In genomic region chr9:44966815-44967242, GRCm38 (mm10) we compare ENCODE assay signal across 8 mouse cellular contexts. TPM values are rescaled to one million over a fixed set of nuclear protein-coding genes. Genes with fewer than 3 reads are reported as not detected.
DNase-seq lines count a peak whose midpoint lies in the region; ATAC-seq and TF ChIP-seq lines count a peak whose summit lies in the region.

No protein-coding gene starts in this region.

- H3K4me2 ChIP-seq in hindbrain, embryonic 11.5 days (replicated peaks; ENCODE audit: low read depth, low read length), result no peak overlapping the region
- H3K4me2 ChIP-seq in hindbrain, embryonic 16.5 days (ENCODE audit: low read length), result no peak overlapping the region
- no peak overlapping the region for H3K4me2 ChIP-seq in intestine, embryonic 16.5 days (ENCODE audit: low read depth, low read length)
- H3K4me2 ChIP-seq in stomach, postnatal 0 days (replicated peaks; ENCODE audit: low read depth), result no peak overlapping the region

- TF ChIP-seq EP300 in stomach, postnatal 0 days (optimal IDR thresholded peaks at IDR 0.05), result no peak

- TF ChIP-seq CTCF in brain, embryonic 14.5 days (IDR thresholded peaks at IDR 0.05; ENCODE audit: borderline replicate concordance, extremely low read depth, insufficient read depth, insufficient read length), result peak; percentile 71; the same call in 1 of the 2 replicates
- peak; percentile 90 for TF ChIP-seq CTCF in stomach, postnatal 0 days (IDR thresholded peaks at IDR 0.05; ENCODE audit: low read depth)

- no peak overlapping the region for H3K4me3 ChIP-seq in hindbrain, embryonic 11.5 days (ENCODE audit: low read depth, low read length)
- H3K4me3 ChIP-seq in hindbrain, embryonic 16.5 days (ENCODE audit: low read length), result no peak overlapping the region
- H3K4me3 ChIP-seq in intestine, embryonic 16.5 days (ENCODE audit: low read length), result no peak overlapping the region
- no peak overlapping the region for H3K4me3 ChIP-seq in stomach, postnatal 0 days (ENCODE audit: low read depth, low read length)

- H3K27me3 ChIP-seq in hindbrain, embryonic 11.5 days (ENCODE audit: control insufficient read depth, insufficient read depth, low read length), result no peaks in the 10 kb centered on the region
- H3K27me3 ChIP-seq in hindbrain, embryonic 16.5 days (replicated peaks; ENCODE audit: control insufficient read depth, insufficient read depth, low read length), result peaks cover 5% of the 10 kb centered on the region
- H3K27me3 ChIP-seq in intestine, embryonic 16.5 days (replicated peaks; ENCODE audit: control insufficient read depth, insufficient read depth, low read length), result no peaks in the 10 kb centered on the region
- H3K27me3 ChIP-seq in stomach, postnatal 0 days (ENCODE audit: control insufficient read depth, insufficient read depth, low read length), result no peaks in the 10 kb centered on the region

- no peak for ATAC-seq in hindbrain, embryonic 11.5 days (ENCODE audit: low FRiP score)
- ATAC-seq in hindbrain, embryonic 16.5 days, result no peak
- peak; percentile 43; the same call in 1 of the 2 replicates for ATAC-seq in intestine, embryonic 16.5 days
- peak; percentile 70 for ATAC-seq in stomach, postnatal 0 days (ENCODE audit: low FRiP score, low TSS enrichment)

- 28% methylated on average over 3 of the region's 3 CpGs for WGBS in hindbrain, embryonic 11.5 days
- 28% methylated on average over 3 of the region's 3 CpGs for WGBS in hindbrain, embryonic 16.5 days
- 28% methylated on average over 3 of the region's 3 CpGs for WGBS in intestine, embryonic 16.5 days
- WGBS in stomach, postnatal 0 days, result 25% methylated on average over 3 of the region's 3 CpGs

- H3K27ac ChIP-seq in hindbrain, embryonic 11.5 days (ENCODE audit: low read depth, low read length), result no peak overlapping the region
- no peak overlapping the region for H3K27ac ChIP-seq in hindbrain, embryonic 16.5 days (ENCODE audit: low read depth, low read length)
- H3K27ac ChIP-seq in intestine, embryonic 16.5 days (ENCODE audit: low read length), result no peak overlapping the region
- no peak overlapping the region for H3K27ac ChIP-seq in stomach, postnatal 0 days (replicated peaks)

- intact Hi-C loops in left cerebral cortex, postnatal 25 days (cut with DNase I), result loop anchor here (5.0 kb wide), 1 partner anchor 180 kb away; no protein-coding TSS in a partner anchor

- no peak for TF ChIP-seq POLR2A in brain, embryonic 14.5 days (IDR thresholded peaks at IDR 0.05; ENCODE audit: borderline replicate concordance, extremely low read depth, insufficient read depth, insufficient read length, poor library complexity, severe bottlenecking)

- no peaks in the 10 kb centered on the region for H3K9me3 ChIP-seq in hindbrain, embryonic 11.5 days (ENCODE audit: control insufficient read depth, low read length)
- H3K9me3 ChIP-seq in hindbrain, embryonic 16.5 days (ENCODE audit: control insufficient read depth, low read length), result no peaks in the 10 kb centered on the region
- H3K9me3 ChIP-seq in intestine, embryonic 16.5 days (ENCODE audit: control insufficient read depth, low read length), result no peaks in the 10 kb centered on the region
- H3K9me3 ChIP-seq in stomach, postnatal 0 days (ENCODE audit: control insufficient read depth, low read length), result no peaks in the 10 kb centered on the region

- H3K4me1 ChIP-seq in hindbrain, embryonic 11.5 days (replicated peaks; ENCODE audit: control insufficient read depth, insufficient read depth, low read length), result no peaks in the 10 kb centered on the region; the same call in 1 of the 2 replicates
- peaks cover 13% of the 10 kb centered on the region for H3K4me1 ChIP-seq in hindbrain, embryonic 16.5 days (ENCODE audit: control insufficient read depth, insufficient read depth, low read depth, low read length)
- peaks cover 10% of the 10 kb centered on the region for H3K4me1 ChIP-seq in intestine, embryonic 16.5 days (ENCODE audit: control insufficient read depth, insufficient read depth, low read length)
- H3K4me1 ChIP-seq in stomach, postnatal 0 days (replicated peaks; ENCODE audit: control insufficient read depth, insufficient read depth), result no peaks in the 10 kb centered on the region; the same call in 1 of the 2 replicates

- peak; percentile 74 for DNase-seq in hindbrain, embryonic 11.5 days (ENCODE audit: low spot score)
- DNase-seq in brain, embryonic 14.5 days (ENCODE audit: low read depth), result peak; percentile 75
- DNase-seq in fibroblast of lung, adult 2 months (ENCODE audit: low read depth), result peak; percentile 84
- peak; percentile 24 to 61 for DNase-seq in left cerebral cortex, postnatal 25 days (ENCODE audit: low spot score in 2 of 2)
- DNase-seq in naive thymus-derived CD4-positive, alpha-beta T cell, adult 2 months (ENCODE audit: low read depth), result peak; percentile 92
- DNase-seq in stomach, postnatal 0 days (ENCODE audit: low spot score), result peak; percentile 86

- no peak overlapping the region for H3K9ac ChIP-seq in hindbrain, embryonic 11.5 days (ENCODE audit: low read depth, low read length)
- no peak overlapping the region for H3K9ac ChIP-seq in hindbrain, embryonic 16.5 days (ENCODE audit: low read depth, low read length)
- no peak overlapping the region for H3K9ac ChIP-seq in intestine, embryonic 16.5 days (ENCODE audit: low read depth, low read length)
- no peak overlapping the region for H3K9ac ChIP-seq in stomach, postnatal 0 days (ENCODE audit: low read length)

- H3K36me3 ChIP-seq in hindbrain, embryonic 11.5 days (ENCODE audit: control insufficient read depth, insufficient read depth, low read length), result no peaks in the 10 kb centered on the region
- no peaks in the 10 kb centered on the region for H3K36me3 ChIP-seq in hindbrain, embryonic 16.5 days (ENCODE audit: control insufficient read depth, insufficient read depth, low read length)
- H3K36me3 ChIP-seq in intestine, embryonic 16.5 days (ENCODE audit: control insufficient read depth, insufficient read depth, low read length), result no peaks in the 10 kb centered on the region
- H3K36me3 ChIP-seq in stomach, postnatal 0 days (ENCODE audit: control insufficient read depth, insufficient read depth, low read length), result peaks cover under 1% of the 10 kb centered on the region; the same call in 1 of the 2 replicates

RNA-seq across cellular contexts. Expression of gene Ube4a, which starts 1.4 kb away (rescaled TPM):
- polyA plus RNA-seq in hindbrain, embryonic 11.5 days (2014; fragmentation: Nextera tagmentation; extraction: Ambion mirVana), result 36.4 and 47.3 TPM in 2 replicates
- 31.8 and 35.0 TPM in 2 replicates for polyA plus RNA-seq in hindbrain, embryonic 16.5 days (2015; fragmentation: Nextera tagmentation; extraction: Ambion mirVana)
- 24.0 and 42.3 TPM in 2 replicates for polyA plus RNA-seq in brain, embryonic 14.5 days (2012; rRNA removed)
- polyA plus RNA-seq in intestine, embryonic 16.5 days (2015; fragmentation: Nextera tagmentation; extraction: Ambion mirVana), result 23.0 and 23.9 TPM in 2 replicates
- total RNA-seq in left cerebral cortex, postnatal 25 days (2021), result 10 to 100 TPM; 73.0 to 75.4 TPM
- polyA plus RNA-seq in stomach, postnatal 0 days (2015; fragmentation: Nextera tagmentation; extraction: Ambion mirVana), result 11.7 and 14.3 TPM in 2 replicates

RNA-seq across cellular contexts. Expression of gene Cd3g, which starts 13.4 kb away (rescaled TPM):
- not detected in 2 replicates for polyA plus RNA-seq in hindbrain, embryonic 11.5 days (2014; fragmentation: Nextera tagmentation; extraction: Ambion mirVana)
- polyA plus RNA-seq in hindbrain, embryonic 16.5 days (2015; fragmentation: Nextera tagmentation; extraction: Ambion mirVana), result not detected in 2 replicates
- not detected in 2 replicates for polyA plus RNA-seq in brain, embryonic 14.5 days (2012; rRNA removed)
- polyA plus RNA-seq in intestine, embryonic 16.5 days (2015; fragmentation: Nextera tagmentation; extraction: Ambion mirVana), result 1.1 and 1.2 TPM in 2 replicates
- not detected for total RNA-seq in left cerebral cortex, postnatal 25 days (2021)
- 0.16 and 0.39 TPM in 2 replicates for polyA plus RNA-seq in stomach, postnatal 0 days (2015; fragmentation: Nextera tagmentation; extraction: Ambion mirVana)

RNA-seq across cellular contexts. Expression of gene Cd3d, which starts 14.8 kb away (rescaled TPM):
- not detected in 2 replicates for polyA plus RNA-seq in hindbrain, embryonic 11.5 days (2014; fragmentation: Nextera tagmentation; extraction: Ambion mirVana)
- not detected in 2 replicates for polyA plus RNA-seq in hindbrain, embryonic 16.5 days (2015; fragmentation: Nextera tagmentation; extraction: Ambion mirVana)
- polyA plus RNA-seq in brain, embryonic 14.5 days (2012; rRNA removed), result not detected in 2 replicates
- polyA plus RNA-seq in intestine, embryonic 16.5 days (2015; fragmentation: Nextera tagmentation; extraction: Ambion mirVana), result not detected in 2 replicates
- total RNA-seq in left cerebral cortex, postnatal 25 days (2021), result not detected
- polyA plus RNA-seq in stomach, postnatal 0 days (2015; fragmentation: Nextera tagmentation; extraction: Ambion mirVana), result 0.15 TPM in 1 of 2 replicates, not detected in the other

RNA-seq across cellular contexts. Expression of gene Cd3e, which starts 42.6 kb away (rescaled TPM):
- polyA plus RNA-seq in hindbrain, embryonic 11.5 days (2014; fragmentation: Nextera tagmentation; extraction: Ambion mirVana), result not detected in 2 replicates
- 0.15 and 0.19 TPM in 2 replicates for polyA plus RNA-seq in hindbrain, embryonic 16.5 days (2015; fragmentation: Nextera tagmentation; extraction: Ambion mirVana)
- not detected in 2 replicates for polyA plus RNA-seq in brain, embryonic 14.5 days (2012; rRNA removed)
- 0.71 and 1.1 TPM in 2 replicates for polyA plus RNA-seq in intestine, embryonic 16.5 days (2015; fragmentation: Nextera tagmentation; extraction: Ambion mirVana)
- not detected for total RNA-seq in left cerebral cortex, postnatal 25 days (2021)
- 0.18 TPM in 1 of 2 replicates, not detected in the other for polyA plus RNA-seq in stomach, postnatal 0 days (2015; fragmentation: Nextera tagmentation; extraction: Ambion mirVana)

RNA-seq across cellular contexts. Expression of gene Atp5l, which starts 46.3 kb away (rescaled TPM):
- 592 and 606 TPM in 2 replicates for polyA plus RNA-seq in hindbrain, embryonic 11.5 days (2014; fragmentation: Nextera tagmentation; extraction: Ambion mirVana)
- polyA plus RNA-seq in hindbrain, embryonic 16.5 days (2015; fragmentation: Nextera tagmentation; extraction: Ambion mirVana), result 711 and 802 TPM in 2 replicates
- polyA plus RNA-seq in brain, embryonic 14.5 days (2012; rRNA removed), result 610 and 841 TPM in 2 replicates
- polyA plus RNA-seq in intestine, embryonic 16.5 days (2015; fragmentation: Nextera tagmentation; extraction: Ambion mirVana), result 937 and 949 TPM in 2 replicates
- 100 to 1,000 TPM; 339 to 353 TPM for total RNA-seq in left cerebral cortex, postnatal 25 days (2021)
- polyA plus RNA-seq in stomach, postnatal 0 days (2015; fragmentation: Nextera tagmentation; extraction: Ambion mirVana), result 1,024 and 1,071 TPM in 2 replicates

Comparison
In these comparisons a context has a peak if more than half of its experiments do, and no peak if none do; other contexts are left out.
1. ATAC-seq: peak in intestine, embryonic 16.5 days (single experiment) and stomach, postnatal 0 days (single experiment); none in hindbrain, embryonic 11.5 days (single experiment) and hindbrain, embryonic 16.5 days (single experiment).
2. Peak in every context shown above with its lines, with median percentiles within 50 percentile points of each other: DNase-seq.